Mouse (Mus musculus): ENCODE results near the gene Pax5.

GRCm38 (mm10) chr4:44504998-44505397 is 205.3 kb downstream of the Pax5 start:
- no peak for TF ChIP-seq MAX (IDR thresholded peaks at IDR 0.05)
- TF ChIP-seq CTCF (IDR thresholded peaks at IDR 0.05; ENCODE audit: control insufficient read depth, insufficient read depth, insufficient read length) = no peak
- no peak for TF ChIP-seq CEBPB (IDR thresholded peaks at IDR 0.05; ENCODE audit: low read depth)
- peak; percentile 36 for TF ChIP-seq USF1 (IDR thresholded peaks at IDR 0.05; ENCODE audit: low read depth)
